Mouse (Mus musculus) thymus, adult 18-20 months (tissue): ENCODE data around the gene Lhx3.
A peak's percentile ranks its signal among the peaks of the same experiment; 100 is the strongest.

Experiments
- DNase-seq, 2 experiments: peaks; one replicate each; pipeline ENCODE4 v3.0.0; 2022; ENCODE audit warnings: mixed read lengths in 2 of 2

The Lhx3 gene

GRCm38 (mm10) chr2:26201926-26202848 is 5.9 kb downstream of the Lhx3 start:
- no peak for DNase-seq

GRCm38 (mm10) chr2:26198488-26198887 is 9.6 kb downstream of the Lhx3 start:
- DNase-seq = no peak

DNA sequence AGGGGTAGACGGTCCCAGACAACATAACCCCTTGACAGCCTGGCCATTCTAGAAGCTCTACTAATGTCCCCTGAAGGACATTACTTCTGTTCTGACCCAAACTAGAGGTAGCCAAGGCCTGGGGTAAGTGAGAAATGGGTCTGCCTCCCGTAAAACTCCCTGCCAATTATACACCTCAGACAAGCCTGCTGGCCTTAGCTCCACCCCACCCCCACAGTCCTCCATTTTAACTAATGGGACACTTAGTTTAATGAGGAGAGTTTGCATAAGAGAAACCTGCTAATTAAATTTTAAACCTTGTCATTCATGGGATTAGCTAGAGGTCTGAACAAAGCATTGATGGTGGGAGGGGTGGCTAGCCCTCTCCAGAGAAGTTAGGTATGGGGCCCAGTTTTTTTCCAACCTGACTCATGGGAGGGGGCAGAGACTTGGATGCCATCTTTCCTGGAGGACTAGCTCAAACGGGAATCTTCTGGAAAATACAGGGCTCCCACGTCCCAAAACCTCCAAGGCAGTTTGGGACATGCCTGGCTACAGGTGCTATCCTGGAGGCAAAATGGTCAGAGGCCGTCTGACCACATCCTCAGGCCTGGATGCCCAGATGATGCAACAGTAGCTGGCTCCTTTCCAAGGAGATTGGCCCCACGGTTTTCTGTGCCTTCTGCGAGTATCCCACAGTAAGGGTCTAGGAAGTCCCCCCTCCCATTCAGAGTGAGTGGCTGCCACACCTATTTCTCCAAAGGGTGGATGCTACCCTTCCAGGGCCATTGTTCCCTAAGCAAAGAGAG is 13.3 kb downstream of the Lhx3 start:
- DNase-seq = no peak

DNA sequence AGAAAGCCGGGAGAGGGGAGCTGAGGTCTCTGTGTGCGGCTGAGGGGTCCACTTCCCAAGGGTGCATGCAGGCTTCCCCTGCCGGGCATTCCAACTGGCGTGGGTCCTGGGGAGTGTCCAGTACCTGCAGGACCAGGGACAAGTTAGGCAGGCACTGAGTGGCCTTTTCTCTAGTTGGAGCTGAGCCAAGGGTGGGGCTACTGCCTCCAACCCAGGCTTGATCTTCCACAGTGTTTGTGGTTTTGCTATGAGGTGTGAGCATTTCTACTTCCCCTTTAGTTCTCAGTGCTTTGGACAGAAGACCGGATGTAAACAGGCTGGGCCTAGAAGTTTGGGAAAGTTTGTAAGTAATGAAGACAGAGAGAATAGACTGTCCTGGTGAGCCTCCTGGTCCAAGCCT is 19.6 kb downstream of the Lhx3 start:
- DNase-seq = no peak

DNA sequence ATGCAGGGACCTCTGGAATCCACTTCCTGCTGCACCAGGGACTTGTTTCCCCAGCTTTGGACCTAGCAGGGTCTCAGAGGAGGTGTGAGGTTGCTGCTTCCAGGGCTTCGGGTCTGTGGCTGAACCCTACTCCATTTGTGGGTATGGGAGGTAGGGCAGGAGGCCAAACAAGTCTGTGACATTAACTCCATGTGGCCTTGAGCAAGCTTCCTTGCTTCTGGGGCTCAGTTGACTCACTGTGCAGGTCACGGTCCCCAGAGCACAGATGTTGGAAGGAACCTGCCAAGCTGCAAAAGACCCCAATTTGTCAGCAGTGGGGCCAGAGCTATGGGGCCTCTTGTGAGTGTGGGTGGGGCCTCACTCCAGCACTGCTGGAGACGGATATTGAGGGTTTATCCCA is 23.7 kb downstream of the Lhx3 start:
- DNase-seq = no peak

- peak; percentile 21 to 34 for DNase-seq
Observed at GRCm38 (mm10) chr2:26182646-26183045, 25.4 kb downstream of the Lhx3 start.

DNA sequence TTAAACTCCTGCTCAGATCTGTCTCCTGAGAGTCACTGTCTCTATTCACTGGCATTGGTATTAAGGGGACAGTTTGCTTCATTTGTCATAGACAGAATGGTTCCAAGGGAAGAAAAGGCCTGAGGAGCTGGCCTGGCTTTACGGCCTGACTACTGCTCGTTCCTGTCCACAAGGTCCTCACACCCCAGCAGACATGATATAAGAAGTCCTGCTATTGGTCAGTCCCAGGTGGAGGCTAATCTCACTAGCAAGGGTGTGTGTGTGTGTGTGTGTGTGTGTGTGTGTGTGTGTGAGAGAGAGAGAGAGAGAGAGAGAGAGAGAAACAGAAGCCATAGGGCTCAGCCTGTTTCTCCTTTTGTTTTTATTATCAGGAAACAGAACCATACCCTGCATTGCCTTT is 30.9 kb downstream of the Lhx3 start:
- no peak for DNase-seq

- DNase-seq = no peak
Observed at GRCm38 (mm10) chr2:26176731-26177130, 31.4 kb downstream of the Lhx3 start.

GRCm38 (mm10) chr2:26175191-26175590 is 32.9 kb downstream of the Lhx3 start:
- DNase-seq = no peak

DNA sequence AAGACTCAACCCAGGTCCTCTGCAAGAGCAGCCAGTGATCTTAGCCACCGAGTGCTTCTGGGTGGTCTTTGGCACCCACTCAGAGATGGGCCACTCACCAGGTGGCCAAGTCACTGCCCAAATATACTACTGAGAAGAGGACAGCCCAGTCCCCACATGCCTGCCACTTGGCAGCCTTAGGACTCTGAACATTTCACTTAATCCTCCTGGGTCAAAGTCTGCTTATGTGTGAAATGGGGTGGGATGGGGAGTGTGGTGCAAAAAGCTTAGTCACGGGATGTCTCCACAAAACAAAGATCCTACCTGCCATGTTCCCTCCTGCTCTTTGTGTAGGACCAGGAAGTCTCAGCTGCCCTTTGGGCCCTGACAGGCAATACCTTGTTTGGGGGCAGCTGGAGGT is 35.9 kb downstream of the Lhx3 start:
- DNase-seq = no peak

DNA sequence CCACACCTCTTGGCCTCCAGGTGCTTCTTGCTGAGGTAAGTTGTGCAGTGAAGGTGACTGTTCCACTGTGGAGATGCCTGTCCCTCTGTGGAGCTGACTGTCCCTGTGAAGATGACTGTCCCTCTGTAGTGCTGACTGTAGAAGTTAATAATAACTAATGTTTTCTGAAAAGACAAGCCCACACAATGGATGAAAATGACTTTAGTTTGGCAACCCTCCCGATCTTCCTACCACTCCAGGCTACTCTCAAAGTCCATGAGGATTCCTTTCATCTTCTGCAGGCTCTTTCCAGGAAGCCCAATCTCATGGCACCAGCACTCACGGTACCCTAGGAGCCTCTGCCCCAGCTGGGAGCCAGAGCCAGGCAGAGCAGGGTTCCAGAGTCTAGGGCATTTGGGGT is 37.7 kb downstream of the Lhx3 start:
- no peak for DNase-seq

GRCm38 (mm10) chr2:26168843-26169579 is 39.1 kb downstream of the Lhx3 start:
- no peak for DNase-seq

DNA sequence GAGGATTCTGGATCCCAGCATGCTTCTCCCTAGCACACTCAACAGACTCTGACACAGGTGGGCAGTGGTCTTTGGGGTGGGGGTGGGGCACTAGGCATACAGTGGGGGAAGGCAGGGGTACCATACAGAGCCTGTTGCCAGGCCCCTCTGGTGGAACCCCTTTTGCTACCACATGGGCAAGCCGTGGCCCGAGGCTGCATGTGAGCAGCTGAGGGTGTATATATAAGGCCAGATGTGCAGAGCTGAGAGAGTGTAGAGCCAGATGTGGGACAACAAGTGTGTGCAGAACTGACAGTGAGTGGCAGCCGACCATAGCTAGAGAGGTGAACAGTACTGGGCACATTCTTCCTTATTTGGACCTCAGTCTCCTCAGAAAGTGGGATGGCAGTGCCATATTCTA is 41.2 kb downstream of the Lhx3 start:
- DNase-seq = no peak

GRCm38 (mm10) chr2:26158064-26158463 is 50.0 kb downstream of the Lhx3 start:
- DNase-seq = no peak

- DNase-seq = no peak
Observed at GRCm38 (mm10) chr2:26156191-26156977, 51.7 kb downstream of the Lhx3 start.

- no peak for DNase-seq
Observed at GRCm38 (mm10) chr2:26155737-26156136, 52.4 kb downstream of the Lhx3 start.

- DNase-seq = no peak
Observed at GRCm38 (mm10) chr2:26154586-26154985, 53.5 kb downstream of the Lhx3 start.

GRCm38 (mm10) chr2:26153909-26154340 is 54.2 kb downstream of the Lhx3 start:
- no peak for DNase-seq

- DNase-seq = no peak
Observed at GRCm38 (mm10) chr2:26153295-26153694, 54.8 kb downstream of the Lhx3 start.
